In genomic region chr12:113981613-113982012, GRCm38 (mm10) we compare ENCODE assay signal across 8 mouse cellular contexts.
DNase-seq lines count a peak whose midpoint lies in the region; ATAC-seq and TF ChIP-seq lines count a peak whose summit lies in the region.
"Not testable (repeated sequence)": the region's sequence is repeated elsewhere in the genome, so short reads cannot be mapped to it uniquely, and the experiment has no call there.

No protein-coding gene starts in this region.

- 26% methylated on average over 10 of the region's 10 CpGs for WGBS in bone marrow, adult 2 months
- WGBS in heart, postnatal 0 days: 28% methylated on average over 10 of the region's 10 CpGs
- WGBS in liver, embryonic 13.5 days (ENCODE audit: insufficient replicate concordance): 28% methylated on average over 10 of the region's 10 CpGs

- not testable (repeated sequence) for TF ChIP-seq EP300 in heart, postnatal 0 days (IDR thresholded peaks at IDR 0.05; ENCODE audit: low read depth)

- not testable (repeated sequence) for H3K27ac ChIP-seq in bone marrow, adult 2 months (ENCODE audit: control insufficient read depth, insufficient read depth, low read depth, low read length, poor library complexity); heart, postnatal 0 days (ENCODE audit: low read depth); liver, embryonic 13.5 days

- not testable (repeated sequence) for ATAC-seq in heart, postnatal 0 days (ENCODE audit: insufficient read depth, low read depth); liver, embryonic 13.5 days (ENCODE audit: low read depth)

- not testable (repeated sequence) for H3K36me3 ChIP-seq in heart, postnatal 0 days (replicated peaks; ENCODE audit: control insufficient read depth, insufficient read depth, low read length); liver, embryonic 13.5 days

- H3K4me2 ChIP-seq in heart, postnatal 0 days (ENCODE audit: low read depth, low read length); liver, embryonic 13.5 days: not testable (repeated sequence)

- not testable (repeated sequence) for H3K4me1 ChIP-seq in bone marrow, adult 2 months (ENCODE audit: control insufficient read depth, insufficient read depth, low read length); heart, postnatal 0 days (ENCODE audit: control insufficient read depth, insufficient read depth); liver, embryonic 13.5 days (replicated peaks)

- H3K9ac ChIP-seq in heart, postnatal 0 days (replicated peaks; ENCODE audit: low read depth, low read length); liver, embryonic 13.5 days: not testable (repeated sequence)

- not testable (repeated sequence) for H3K9me3 ChIP-seq in heart, postnatal 0 days (replicated peaks; ENCODE audit: control insufficient read depth, low read length); liver, embryonic 13.5 days (replicated peaks)

- not testable (repeated sequence) for TF ChIP-seq POLR2A in bone marrow, adult 2 months (IDR thresholded peaks at IDR 0.05; ENCODE audit: borderline replicate concordance, control insufficient read depth, low read depth, low read length)

- H3K4me3 ChIP-seq in bone marrow, adult 2 months (replicated peaks; ENCODE audit: control insufficient read depth, low read depth, low read length); heart, postnatal 0 days (ENCODE audit: low read depth, low read length); liver, embryonic 13.5 days (replicated peaks): not testable (repeated sequence)

- not testable (repeated sequence) for H3K27me3 ChIP-seq in heart, postnatal 0 days (ENCODE audit: control insufficient read depth, insufficient read depth, low read length); liver, embryonic 13.5 days

- DNase-seq in CD8-positive naive resting alpha-beta T cell, adult 2 months (ENCODE audit: low read depth in 2 of 2, low spot score in 2 of 2): peak; percentile 82 to 96
- DNase-seq in embryo, embryonic 9.5 days (ENCODE audit: extremely low spot score): peak; percentile 7
- not testable (repeated sequence) for DNase-seq in heart, postnatal 0 days (ENCODE audit: low spot score)
- peak; percentile 94 to 99 for DNase-seq in kidney, postnatal 36 days
- peak; percentile 1 for DNase-seq in liver, embryonic 13.5 days
- DNase-seq in ovary, postnatal 14 days (ENCODE audit: low spot score): peak; percentile 64
- DNase-seq in thymus, postnatal 0 days (ENCODE audit: low spot score): peak; percentile 51

- TF ChIP-seq CTCF in bone marrow, adult 2 months (IDR thresholded peaks at IDR 0.05; ENCODE audit: control insufficient read depth, insufficient read depth, low read length): peak; percentile 64
- TF ChIP-seq CTCF in heart, postnatal 0 days (IDR thresholded peaks at IDR 0.05; ENCODE audit: low read depth): peak; percentile 59
